Comparison of ENCODE assay signal across 9 mouse cellular contexts in genomic region chr9:65179817-65180624, GRCm38 (mm10). TPM values are rescaled to one million over a fixed set of nuclear protein-coding genes. Genes with fewer than 3 reads are reported as not detected.
A peak's percentile ranks its signal among the peaks of the same experiment; 100 is the strongest.
DNase-seq lines count a peak whose midpoint lies in the region; ATAC-seq and TF ChIP-seq lines count a peak whose summit lies in the region.
"Had no signal": no experiment of that assay in that cellular context is flagged by ENCODE, and none has a peak within 500 bp of the region (broad histone marks: within the 10 kb centered on the region; RNA-seq: fewer than 3 reads in every experiment).

No protein-coding gene starts in this region.

- no peak for TF ChIP-seq CTCF in thymus, adult 2 months (IDR thresholded peaks at IDR 0.05; ENCODE audit: borderline replicate concordance, control insufficient read depth, extremely low read depth, insufficient read depth, low read length, poor library complexity)

- no peak for TF ChIP-seq POLR2A in thymus, adult 2 months (IDR thresholded peaks at IDR 0.05; ENCODE audit: control insufficient read depth, extremely low read depth, insufficient read depth, low read length, poor library complexity)

- WGBS in heart, embryonic 14.5 days = 21% methylated on average over 17 of the region's 17 CpGs
- WGBS in hindbrain, embryonic 15.5 days = 21% methylated on average over 17 of the region's 17 CpGs
- WGBS in midbrain, embryonic 15.5 days = 24% methylated on average over 17 of the region's 17 CpGs
- WGBS in thymus, adult 2 months = 41% methylated on average over 17 of the region's 17 CpGs

- no peak for DNase-seq in heart, adult 11 months
- peak; percentile 30 for DNase-seq in c-Kit-positive CD71-positive TER-119-negative erythroid progenitor cells, embryonic 14.5 days (ENCODE audit: low read depth)
- no peak for DNase-seq in frontal cortex, postnatal 36 days (ENCODE audit: low spot score in 2 of 2)
- no peak for DNase-seq in thymus, adult 2 months
- DNase-seq in adrenal gland, adult 8-10 months = no peak
- DNase-seq: gastrocnemius, postnatal 25 days had no signal

- no peak overlapping the region for H3K9ac ChIP-seq in heart, embryonic 14.5 days (ENCODE audit: low read length)
- H3K9ac ChIP-seq in hindbrain, embryonic 15.5 days = no peak overlapping the region
- no peak overlapping the region; the same call in 1 of the 2 replicates for H3K9ac ChIP-seq in midbrain, embryonic 15.5 days

- ATAC-seq in heart, embryonic 14.5 days (ENCODE audit: insufficient number of reproducible peaks, insufficient read depth, low FRiP score, low read depth) = no peak
- ATAC-seq in hindbrain, embryonic 15.5 days (ENCODE audit: low FRiP score, low read depth) = no peak
- ATAC-seq in midbrain, embryonic 15.5 days (replicated peaks) = no peak

- peaks cover 19 to 25% of the 10 kb centered on the region in 2 experiments for H3K4me1 ChIP-seq in heart, embryonic 14.5 days (ENCODE audit: control insufficient read depth in 2 of 2, insufficient read depth in 2 of 2, low read length in 2 of 2)
- peaks cover 65% of the 10 kb centered on the region for H3K4me1 ChIP-seq in hindbrain, embryonic 15.5 days (replicated peaks)
- peaks cover 61% of the 10 kb centered on the region for H3K4me1 ChIP-seq in midbrain, embryonic 15.5 days
- H3K4me1 ChIP-seq in thymus, adult 2 months (replicated peaks; ENCODE audit: control insufficient read depth, insufficient read depth, low read length) = 0 out of 2 replicates have a peak, but pooled peaks cover 4% of the 10 kb centered on the region

- H3K9me3 ChIP-seq in heart, embryonic 14.5 days (ENCODE audit: control insufficient read depth, low read length) = no peaks in the 10 kb centered on the region
- no peaks in the 10 kb centered on the region for H3K9me3 ChIP-seq in hindbrain, embryonic 15.5 days
- no peaks in the 10 kb centered on the region for H3K9me3 ChIP-seq in midbrain, embryonic 15.5 days

- H3K27me3 ChIP-seq in heart, embryonic 14.5 days (ENCODE audit: control insufficient read depth, insufficient read depth, low read length) = peaks cover 12% of the 10 kb centered on the region; the same call in 1 of the 2 replicates
- no peaks in the 10 kb centered on the region for H3K27me3 ChIP-seq in hindbrain, embryonic 15.5 days
- no peaks in the 10 kb centered on the region for H3K27me3 ChIP-seq in midbrain, embryonic 15.5 days (replicated peaks)
- no peaks in the 10 kb centered on the region for H3K27me3 ChIP-seq in thymus, adult 2 months (ENCODE audit: control insufficient read depth, insufficient read depth, low read length)

- peak overlapping the region; percentile 25 for H3K4me2 ChIP-seq in heart, embryonic 14.5 days (ENCODE audit: low read length)
- H3K4me2 ChIP-seq in hindbrain, embryonic 15.5 days = peak overlapping the region; percentile 31
- H3K4me2 ChIP-seq in midbrain, embryonic 15.5 days = peak overlapping the region; percentile 25

- H3K36me3 ChIP-seq in heart, embryonic 14.5 days (ENCODE audit: control insufficient read depth, insufficient read depth, low read length) = no peaks in the 10 kb centered on the region
- peaks cover 18% of the 10 kb centered on the region; the same call in 1 of the 2 replicates for H3K36me3 ChIP-seq in hindbrain, embryonic 15.5 days
- peaks cover 13% of the 10 kb centered on the region; the same call in 1 of the 2 replicates for H3K36me3 ChIP-seq in midbrain, embryonic 15.5 days (replicated peaks)
- no peaks in the 10 kb centered on the region for H3K36me3 ChIP-seq in thymus, adult 2 months (ENCODE audit: control insufficient read depth, insufficient read depth, low read length)

- no peak overlapping the region for H3K4me3 ChIP-seq in heart, embryonic 14.5 days (ENCODE audit: control insufficient read depth in 1 of 2, insufficient read depth in 1 of 2, low read depth in 1 of 2, low read length in 2 of 2)
- no peak overlapping the region for H3K4me3 ChIP-seq in hindbrain, embryonic 15.5 days
- H3K4me3 ChIP-seq in midbrain, embryonic 15.5 days = no peak overlapping the region
- H3K4me3 ChIP-seq in thymus, adult 2 months (ENCODE audit: control insufficient read depth, insufficient read depth, low read length) = no peak overlapping the region

- H3K27ac ChIP-seq in heart, embryonic 14.5 days (replicated peaks in 1 of 2; ENCODE audit: control insufficient read depth in 1 of 2, insufficient read depth in 1 of 2, low read depth in 2 of 2, low read length in 2 of 2) = no peak overlapping the region
- peak overlapping the region; percentile 48; the same call in 1 of the 2 replicates for H3K27ac ChIP-seq in hindbrain, embryonic 15.5 days (replicated peaks)
- H3K27ac ChIP-seq in midbrain, embryonic 15.5 days = peak overlapping the region; percentile 86
- no peak overlapping the region for H3K27ac ChIP-seq in thymus, adult 2 months (ENCODE audit: control insufficient read depth, insufficient read depth, low read length)

RNA-seq across cellular contexts. Expression of gene Parp16, which starts 15.1 kb away (rescaled TPM):
- polyA plus RNA-seq in heart, embryonic 14.5 days (2014; fragmentation: Nextera tagmentation; extraction: Ambion mirVana) = 4.3 and 5.6 TPM in 2 replicates
- 6.7 and 8.1 TPM in 2 replicates for polyA plus RNA-seq in hindbrain, embryonic 15.5 days (2015; fragmentation: Nextera tagmentation; extraction: Ambion mirVana)
- 6.8 and 7.6 TPM in 2 replicates for polyA plus RNA-seq in midbrain, embryonic 15.5 days (2015; fragmentation: Nextera tagmentation; extraction: Ambion mirVana)
- 9.3 and 17.1 TPM in 2 replicates for polyA plus RNA-seq in thymus, adult 2 months (2012; rRNA removed)
- total RNA-seq in adrenal gland, adult 8-10 months (2022) = 10 to 100 TPM; 16.2 to 44.2 (median 33.1) TPM

RNA-seq across cellular contexts. Expression of gene Igdcc3, which starts 39.0 kb away (rescaled TPM):
- polyA plus RNA-seq in heart, embryonic 14.5 days (2014; fragmentation: Nextera tagmentation; extraction: Ambion mirVana) = 0.36 and 0.63 TPM in 2 replicates
- polyA plus RNA-seq in hindbrain, embryonic 15.5 days (2015; fragmentation: Nextera tagmentation; extraction: Ambion mirVana) = 9.9 and 10.9 TPM in 2 replicates
- polyA plus RNA-seq in midbrain, embryonic 15.5 days (2015; fragmentation: Nextera tagmentation; extraction: Ambion mirVana) = 12.8 and 14.1 TPM in 2 replicates
- polyA plus RNA-seq in thymus, adult 2 months (2012; rRNA removed) = 0.07 and 0.13 TPM in 2 replicates
- total RNA-seq in adrenal gland, adult 8-10 months (2022) = 1 to 10 TPM in 3 of 4 experiments, under 1 TPM in 1; 0.84 to 4.0 (median 2.4) TPM

Comparison
In these comparisons a context has a peak if more than half of its experiments do, and no peak if none do; other contexts are left out.
1. H3K27ac ChIP-seq: peak in hindbrain, embryonic 15.5 days (single experiment) and midbrain, embryonic 15.5 days (single experiment); none in heart, embryonic 14.5 days (0 of 2) and thymus, adult 2 months (single experiment).
2. Peak in every context shown above with its lines, with median percentiles within 50 percentile points of each other: H3K4me2 ChIP-seq.